Mouse (Mus musculus): ENCODE measurements around the gene 4930505A04Rik. TPM values are rescaled to one million over a fixed set of nuclear protein-coding genes. Genes with fewer than 3 reads are reported as not detected.

4930505A04Rik gene
- total RNA-seq, 2 experiments from 2014 or later: not detected

Other genes starting within 250 kb of the 4930505A04Rik start
- 82.9 and 85.0 TPM in 2 replicates for gene Sptbn1, start 203.7 kb downstream of the 4930505A04Rik start, total RNA-seq (2015)
- 119 and 134 TPM in 2 replicates for gene Sptbn1, start 203.7 kb downstream of the 4930505A04Rik start, total RNA-seq (2017)
- 0.59 and 1.9 TPM in 2 replicates for gene Acyp2, start 177.8 kb upstream of the 4930505A04Rik start, total RNA-seq (2015)
- 1.6 and 2.6 TPM in 2 replicates for gene Acyp2, start 177.8 kb upstream of the 4930505A04Rik start, total RNA-seq (2017)

All from megakaryocyte, adult 5-6 weeks (primary cell).